Mouse (Mus musculus) telencephalon, adult 2 months (tissue): Measurements from ENCODE around the gene Rps6ka5.

Source experiments
- DNase-seq: peaks from one replicate; pipeline ENCODE4 v3.0.0-alpha.2; 2011; ENCODE audit warnings: low read depth, low spot score

The Rps6ka5 gene

GRCm38 (mm10) chr12:100604540-100604939 is 122.2 kb downstream of the Rps6ka5 start:
- DNase-seq: no peak

- DNase-seq: no peak
Observed at GRCm38 (mm10) chr12:100594700-100595099, 132.1 kb downstream of the Rps6ka5 start.

- DNase-seq: peak; percentile 77
Observed at GRCm38 (mm10) chr12:100586601-100587000, 140.2 kb downstream of the Rps6ka5 start.

DNA sequence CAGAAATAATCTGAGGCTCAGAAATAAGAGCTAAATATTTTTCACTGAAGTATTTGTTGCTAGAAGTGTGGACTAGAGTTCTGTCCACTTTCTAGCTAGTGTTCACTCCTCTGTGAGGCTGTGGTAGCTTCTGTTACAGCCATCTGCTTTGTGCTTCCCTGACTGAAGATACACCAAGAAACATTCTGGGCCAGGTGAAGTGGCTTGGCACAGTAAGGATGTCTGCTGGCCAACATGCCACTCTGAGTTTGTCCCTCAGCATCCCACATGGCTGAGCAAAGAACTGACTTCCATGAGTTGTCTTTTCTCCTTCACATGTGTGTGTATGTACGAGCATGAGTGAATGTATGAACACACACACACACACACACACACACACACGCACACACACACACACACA is 147.6 kb downstream of the Rps6ka5 start:
- DNase-seq: no peak

DNA sequence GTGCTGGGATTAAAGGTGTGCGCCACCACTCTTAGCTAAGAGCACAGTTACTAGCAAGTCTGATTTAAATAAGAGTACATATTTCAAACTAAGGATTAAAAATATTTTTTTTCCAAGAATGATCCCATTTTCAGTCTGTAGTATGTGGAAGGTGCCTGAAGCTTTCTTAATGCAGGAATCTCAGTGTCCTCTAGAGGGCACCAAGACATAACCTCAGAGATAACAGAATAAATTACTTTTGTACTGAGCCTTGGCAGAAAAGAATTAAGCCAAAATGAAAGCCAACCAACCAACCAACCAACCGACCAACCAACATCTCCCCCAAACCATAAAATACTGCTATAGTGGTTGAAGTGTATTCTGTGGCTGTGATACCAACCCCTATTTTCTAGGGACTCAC is 148.5 kb downstream of the Rps6ka5 start:
- peak; percentile 50 for DNase-seq

GRCm38 (mm10) chr12:100575739-100576138 is 151.0 kb downstream of the Rps6ka5 start:
- DNase-seq: peak; percentile 43

GRCm38 (mm10) chr12:100570522-100571072 is 156.2 kb downstream of the Rps6ka5 start:
- DNase-seq: peak; percentile 73

DNA sequence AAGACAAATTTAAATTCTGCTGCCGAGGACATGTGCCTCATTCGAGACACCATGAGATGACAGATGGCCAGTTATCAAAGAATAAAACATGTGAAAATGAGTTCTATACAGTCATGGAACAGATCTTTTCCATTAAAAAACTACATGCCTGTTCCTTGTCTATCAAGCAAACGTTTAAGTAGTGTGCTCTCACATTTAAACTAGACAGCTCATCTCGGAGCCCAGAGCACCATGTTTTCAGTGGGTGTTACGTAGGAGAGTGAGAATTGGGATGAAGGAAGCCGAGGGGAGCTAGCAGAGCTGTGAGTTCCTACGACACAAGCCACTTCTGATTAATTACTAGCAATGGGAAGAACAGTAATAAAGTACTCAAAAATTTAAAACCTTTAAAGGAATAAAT is 158.0 kb downstream of the Rps6ka5 start:
- DNase-seq: peak; percentile 93

DNA sequence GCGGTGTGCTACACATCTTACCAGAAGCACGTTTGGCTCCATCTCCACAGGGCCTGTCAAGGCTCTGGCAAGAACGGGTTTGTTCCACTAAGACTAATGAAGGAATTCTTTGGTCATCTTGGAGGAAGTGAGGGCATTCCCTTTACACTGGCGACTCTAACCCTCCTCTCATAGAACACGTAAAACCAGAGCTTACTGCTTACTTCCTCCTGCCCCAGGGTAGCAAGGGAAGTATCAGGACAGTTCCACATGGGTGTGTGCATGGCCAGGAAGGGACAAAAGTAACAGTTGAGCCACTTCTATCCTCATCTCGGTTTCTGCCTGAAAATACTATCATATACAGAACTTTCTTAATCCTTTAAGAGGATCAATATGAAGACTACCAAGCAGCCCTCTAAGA is 158.7 kb downstream of the Rps6ka5 start:
- DNase-seq: no peak

GRCm38 (mm10) chr12:100567627-100568026 is 159.2 kb downstream of the Rps6ka5 start:
- DNase-seq: no peak

DNA sequence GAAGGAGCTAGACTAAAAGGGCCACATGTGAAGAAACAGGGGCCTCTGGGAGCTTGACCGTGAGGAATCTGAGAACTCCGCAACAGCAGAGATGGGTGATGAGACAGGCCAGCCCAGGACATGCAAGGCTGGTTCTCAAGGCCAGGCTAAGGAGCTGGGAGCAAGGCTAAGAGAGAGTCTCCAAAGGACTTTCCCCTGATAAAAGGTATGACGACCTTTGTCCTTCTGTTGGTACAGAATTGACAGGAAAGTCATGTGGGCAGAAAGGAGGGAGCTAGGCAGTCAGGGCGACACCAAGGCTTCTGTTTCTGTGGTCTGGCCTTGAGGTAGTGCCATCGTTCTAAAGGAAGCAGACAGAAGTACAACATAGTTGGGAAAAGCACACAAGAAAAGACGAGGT is 173.1 kb downstream of the Rps6ka5 start:
- DNase-seq: no peak

DNA sequence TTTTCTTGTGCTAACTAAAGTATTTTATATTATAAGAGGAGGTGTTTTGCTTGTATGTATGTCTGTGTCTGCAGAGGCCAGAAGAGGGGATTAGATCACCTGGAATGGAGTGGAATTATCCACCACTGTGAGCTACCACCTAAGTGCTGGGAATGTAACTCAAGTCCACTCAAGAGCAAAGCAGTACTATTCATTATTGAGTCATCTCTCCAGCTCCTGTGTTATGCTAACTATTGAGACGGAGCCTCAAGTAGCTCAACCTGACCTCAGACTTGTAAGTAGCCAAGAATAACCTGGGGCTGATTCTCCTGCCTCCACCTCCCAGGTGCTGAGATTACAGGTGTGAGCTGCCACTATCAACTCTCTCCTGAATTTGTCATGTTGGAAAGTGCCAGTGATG is 174.8 kb downstream of the Rps6ka5 start:
- DNase-seq: no peak

DNA sequence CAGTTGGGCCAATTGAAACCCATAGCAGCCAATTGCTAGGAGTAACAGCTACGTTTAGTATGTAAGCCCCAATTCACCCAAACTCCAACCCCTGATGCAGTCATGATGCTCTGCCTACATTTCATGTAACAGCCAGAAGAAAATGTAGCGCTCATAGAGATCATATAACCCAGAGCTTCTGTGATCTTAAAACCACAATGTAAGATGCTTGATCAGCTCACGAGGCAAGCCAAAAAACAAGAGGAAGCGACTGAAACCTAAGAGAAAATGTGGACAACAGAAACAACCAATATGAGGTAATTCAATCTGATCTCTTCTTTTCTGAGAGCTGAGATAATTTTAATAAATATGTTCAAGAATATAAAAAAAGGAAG is 182.6 kb downstream of the Rps6ka5 start:
- no peak for DNase-seq

DNA sequence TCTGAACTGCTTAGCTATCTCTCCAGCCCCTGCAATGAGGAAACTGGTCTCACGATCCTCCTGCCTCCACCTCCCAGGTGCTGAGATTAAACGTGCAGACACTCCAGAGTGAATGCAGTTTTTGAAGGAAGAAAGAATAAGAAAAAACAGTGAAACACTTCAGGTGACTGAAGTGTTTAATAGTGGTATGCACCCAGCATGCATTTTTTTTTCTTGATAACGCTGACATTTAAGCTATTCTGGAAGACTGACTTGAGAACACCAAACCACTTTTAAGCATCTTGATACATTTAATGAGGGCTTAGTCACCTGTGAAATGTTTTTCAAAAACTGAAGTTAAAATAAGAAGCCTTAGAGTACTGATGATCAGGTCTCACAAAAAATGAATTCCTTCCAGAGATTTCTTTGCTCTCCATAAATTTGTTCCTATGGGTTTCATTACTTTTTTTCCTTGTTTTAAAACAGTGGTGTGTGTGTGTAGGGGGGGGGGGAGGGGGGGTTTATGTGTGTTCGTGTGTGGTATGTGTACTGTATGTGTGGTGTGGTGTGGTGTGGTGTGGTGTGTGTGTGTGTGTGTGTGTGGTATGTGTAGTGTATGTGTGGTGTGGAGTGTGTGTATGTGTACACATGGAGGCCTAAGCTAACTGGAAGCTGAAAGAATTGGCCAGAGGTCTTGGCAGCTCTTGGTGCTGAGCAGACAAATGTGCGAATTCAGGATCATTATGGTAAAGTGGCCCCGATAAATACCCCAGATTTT is 183.2 kb downstream of the Rps6ka5 start:
- DNase-seq: no peak

DNA sequence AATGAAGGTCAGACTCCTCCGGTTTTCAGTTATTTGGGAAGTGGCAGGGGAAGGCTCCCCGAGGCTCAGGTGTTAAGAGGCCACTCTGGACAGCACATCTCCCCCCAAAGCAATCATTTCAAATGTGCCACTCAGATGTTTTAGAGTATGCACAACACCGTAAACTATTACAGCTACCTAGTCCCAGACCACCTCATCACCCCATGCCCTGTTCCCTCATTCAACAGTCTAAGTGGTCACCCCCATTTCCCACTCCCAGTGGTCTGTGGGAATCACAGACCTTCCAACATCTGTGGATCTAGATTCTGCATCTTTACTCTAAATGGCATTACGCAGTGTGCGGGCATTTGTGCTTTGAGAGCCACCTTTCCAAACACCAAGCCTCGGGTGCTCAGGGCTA is 184.3 kb downstream of the Rps6ka5 start:
- DNase-seq: no peak

DNA sequence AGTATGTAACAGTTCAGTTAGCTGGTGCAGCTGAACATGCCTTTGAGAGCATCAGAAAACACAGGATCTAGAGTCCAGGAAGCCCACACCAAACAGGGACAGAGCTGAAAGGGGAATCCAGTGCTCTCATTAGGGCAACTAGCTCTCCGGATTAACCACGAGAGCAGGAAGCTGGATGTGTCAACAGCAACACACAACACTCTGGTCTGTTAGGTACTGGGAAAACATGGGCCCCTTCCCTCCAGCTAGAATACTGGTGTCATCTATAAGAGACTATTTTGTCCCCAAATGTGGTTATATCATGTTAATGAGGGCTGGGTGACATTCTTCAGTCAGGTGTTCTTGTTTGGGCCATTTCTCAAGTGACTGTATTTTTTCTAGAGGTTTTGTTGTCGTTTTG is 184.7 kb downstream of the Rps6ka5 start:
- no peak for DNase-seq

DNA sequence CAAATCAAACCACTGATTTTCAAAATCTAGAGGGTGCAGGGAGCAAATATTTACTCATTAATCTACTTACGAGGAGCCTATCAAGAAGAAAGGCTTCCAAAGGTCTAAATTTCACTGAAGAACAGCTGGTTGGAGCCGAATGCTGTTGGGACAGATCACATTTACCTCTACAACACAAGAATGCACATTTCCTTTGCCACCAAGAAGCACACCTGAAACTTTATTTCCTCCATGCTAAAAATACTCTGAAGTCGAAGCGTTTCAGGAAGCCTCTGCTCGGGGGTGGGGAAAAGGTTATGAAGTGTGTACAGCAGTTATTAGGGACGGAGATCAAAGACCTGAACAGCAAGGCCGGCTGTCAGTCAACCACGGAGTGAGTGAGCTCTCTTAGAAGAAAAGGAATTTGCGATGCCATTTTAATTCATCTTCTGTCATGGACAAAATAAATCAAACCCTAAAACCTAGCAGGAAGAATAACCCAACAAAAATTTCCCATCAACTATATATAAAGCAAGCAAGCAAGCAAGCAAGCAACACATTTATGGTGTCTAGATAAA is 187.5 kb downstream of the Rps6ka5 start:
- DNase-seq: no peak

DNA sequence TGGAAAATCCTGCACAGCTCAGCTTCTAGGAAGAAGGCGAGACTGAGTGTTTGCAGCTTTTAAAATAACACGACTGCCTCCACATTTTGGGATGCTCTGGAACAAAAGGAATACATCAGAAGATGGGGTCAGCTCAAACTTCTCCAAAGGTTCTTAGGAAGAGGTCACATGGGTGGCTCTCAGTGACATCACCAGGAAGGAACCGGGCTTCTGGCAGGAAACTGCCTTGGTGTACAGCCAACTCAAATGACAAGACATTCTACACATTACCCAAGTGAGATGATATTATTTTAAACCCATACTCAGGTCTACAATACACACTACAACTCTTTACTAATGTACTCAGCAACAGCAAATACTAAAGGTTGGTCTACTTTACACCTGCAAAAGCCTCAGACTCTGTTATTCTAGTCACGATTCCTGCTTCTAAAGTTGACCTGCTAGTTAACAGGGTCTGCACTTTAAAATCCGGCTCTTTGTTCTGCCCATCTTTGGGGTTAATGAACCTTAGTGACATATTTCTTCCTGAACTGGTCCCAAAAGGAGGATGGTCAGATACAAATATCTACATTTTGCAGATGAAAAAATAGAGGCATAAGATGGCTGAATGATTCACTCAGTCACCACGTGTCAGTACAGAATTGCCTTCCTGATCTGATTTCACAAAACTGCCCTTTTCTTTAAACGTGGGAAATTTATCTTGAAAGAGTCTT is 188.2 kb downstream of the Rps6ka5 start:
- no peak for DNase-seq

DNA sequence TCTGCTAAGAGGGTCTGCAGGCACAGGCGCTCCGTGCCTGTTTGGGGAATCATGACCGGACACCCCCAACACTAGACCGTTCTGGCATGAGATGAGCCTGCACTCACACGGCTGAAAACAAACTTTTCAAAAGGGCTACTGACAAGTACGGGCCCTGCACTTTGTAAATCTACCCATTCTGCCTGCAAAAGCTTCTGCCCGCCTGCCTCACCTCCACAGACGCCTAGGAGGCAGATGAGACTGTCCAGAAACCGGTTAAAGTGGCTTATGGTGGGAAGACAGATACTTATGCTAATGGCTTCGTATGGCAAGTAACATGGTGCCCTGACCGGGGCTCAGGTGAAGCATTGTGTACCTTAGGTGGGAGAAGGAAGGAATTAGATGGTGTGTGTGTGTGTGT is 189.7 kb downstream of the Rps6ka5 start:
- DNase-seq: no peak

- DNase-seq: no peak
Observed at GRCm38 (mm10) chr12:100535028-100535427, 191.8 kb downstream of the Rps6ka5 start.

DNA sequence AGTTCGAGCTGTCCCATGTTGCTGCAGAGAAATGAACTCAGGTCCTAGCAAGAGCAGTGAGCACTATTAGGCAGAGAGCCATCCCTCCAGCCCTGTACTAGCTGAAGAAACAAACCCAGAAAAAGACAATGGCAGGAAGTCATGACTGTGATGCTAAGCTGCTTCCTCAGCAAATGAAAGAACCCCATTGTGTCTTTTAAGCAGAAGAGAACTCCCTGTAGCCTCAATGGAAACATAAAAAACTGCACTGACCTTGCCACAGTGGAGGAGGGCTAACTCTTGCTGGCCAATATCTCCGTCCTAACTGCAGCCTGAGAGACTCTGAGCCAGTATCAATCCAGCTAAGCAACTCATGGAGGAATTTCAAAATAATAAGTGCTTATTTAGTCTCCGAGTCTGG is 192.8 kb downstream of the Rps6ka5 start:
- no peak for DNase-seq

- DNase-seq: no peak
Observed at GRCm38 (mm10) chr12:100533209-100533608, 193.6 kb downstream of the Rps6ka5 start.

DNA sequence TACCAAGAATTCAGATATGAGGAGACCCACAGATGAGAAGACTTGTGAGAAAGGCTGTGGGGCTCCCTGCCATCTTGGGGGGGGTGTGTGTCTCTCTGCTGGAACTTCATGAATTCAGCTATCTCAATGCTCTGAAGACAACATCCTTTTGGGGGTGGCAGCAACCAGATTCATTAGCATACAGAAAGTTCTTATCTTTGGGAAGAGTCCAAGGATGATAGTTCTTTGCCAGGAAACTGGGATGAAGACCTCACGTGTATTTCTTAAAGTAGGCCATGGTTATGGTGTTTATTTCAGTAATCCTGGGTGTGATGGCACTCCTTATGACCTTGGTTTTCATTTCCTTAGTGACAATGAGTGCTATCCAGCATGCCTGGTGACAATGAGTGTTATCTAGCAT is 195.0 kb downstream of the Rps6ka5 start:
- DNase-seq: no peak
